Mouse (Mus musculus) lung, embryonic 14.5 days (tissue): ENCODE data around the gene Scamp4. TPM values are rescaled to one million over a fixed set of nuclear protein-coding genes. Genes with fewer than 3 reads are reported as not detected.
A peak's percentile ranks its signal among the peaks of the same experiment; 100 is the strongest.
"Not testable (repeated sequence)": the region's sequence is repeated elsewhere in the genome, so short reads cannot be mapped to it uniquely, and the experiment has no call there.

Experiments used
- ATAC-seq: fragments of 200-750 bp; cut with Nextera tagmentation; 2 replicates; pipeline ENCODE4 v1.8.0; 2017; ENCODE audit warnings: mild to moderate bottlenecking, moderate TSS enrichment, moderate library complexity; ENCODE audit not compliant: insufficient read depth
- DNase-seq: peaks from one replicate; pipeline ENCODE4 v3.0.0-alpha.2; 2015
- H3K27ac ChIP-seq: fragments of 300-500 bp; sonication (generic); 2 replicates; pipeline ENCODE4 v1.5.1; 2014; ENCODE audit warnings: low read depth, mild to moderate bottlenecking, moderate library complexity
- H3K27me3 ChIP-seq: fragments of 300-500 bp; sonication (generic); 2 replicates; pipeline ENCODE4 v1.6.1; 2014; ENCODE audit warnings: low read length, control low read depth; ENCODE audit not compliant: insufficient read depth
- H3K36me3 ChIP-seq: fragments of 300-500 bp; sonication (generic); 2 replicates; pipeline ENCODE4 v1.6.1; 2014; ENCODE audit warnings: control low read depth; ENCODE audit not compliant: insufficient read depth
- H3K4me1 ChIP-seq: fragments of 300-500 bp; sonication (generic); 2 replicates; pipeline ENCODE4 v1.6.1; 2014; ENCODE audit warnings: antibody characterized with exemption, control low read depth; ENCODE audit not compliant: insufficient read depth
- H3K4me2 ChIP-seq: fragments of 300-500 bp; sonication (generic); 2 replicates; pipeline ENCODE4 v1.6.1; 2014; ENCODE audit warnings: mild to moderate bottlenecking
- H3K4me3 ChIP-seq: fragments of 300-500 bp; sonication (generic); 2 replicates; pipeline ENCODE4 v1.5.1; 2014; ENCODE audit warnings: low read depth, low read length
- H3K9ac ChIP-seq: fragments of 300-500 bp; sonication (generic); 2 replicates; pipeline ENCODE4 v1.6.1; 2014
- H3K9me3 ChIP-seq: fragments of 300-500 bp; sonication (generic); 2 replicates; pipeline ENCODE4 v1.6.1; 2016; ENCODE audit warnings: low read depth, low read length, control low read depth
- CTCF ChIP-seq: IDR thresholded peaks from 2 replicates; pipeline ENCODE4 v1.5.1; 2016; ENCODE audit warnings: antibody characterized with exemption, low read depth
- WGBS: fragments of 180-500 bp; shearing (Covaris S2); extraction: QIAGEN DNeasy Blood & Tissue Kit; methylation state at CpG from one replicate; pipeline ENCODE4 v1.1.7; 2014; 5-methylcytosine and 5-hydroxymethylcytosine counted together
- polyA plus RNA-seq: library from polyadenylated mRNA; unstranded; fragments of >200 nt; fragmentation: Nextera tagmentation; extraction: Ambion mirVana; gene quantifications from 2 replicates; pipeline ENCODE4 v1.2.1, GENCODE M21; 2014

Gene Scamp4
- polyA plus RNA-seq, 1 experiment from 2014 or later = 92.8 TPM

GRCm38 (mm10) chr10:80625764-80626163 is 23.1 kb downstream of the Scamp4 start:
- Histone ChIP-seq H3K9ac (no peak overlapping the region), H3K27ac (no peak overlapping the region), H3K4me2 (no peak overlapping the region), H3K4me1 (peaks cover 9% of the 10 kb centered on the region), H3K4me3 (no peak overlapping the region), H3K36me3 (peaks cover 12% of the 10 kb centered on the region; the same call in 1 of the 2 replicates), H3K27me3 (no peaks in the 10 kb centered on the region), H3K9me3 (no peaks in the 10 kb centered on the region)
- DNase-seq = no peak
- 93% methylated on average over 4 of the region's 4 CpGs for WGBS
- ATAC-seq = no peak
- no peak for TF ChIP-seq CTCF

GRCm38 (mm10) chr10:80627685-80628084 is 25.0 kb downstream of the Scamp4 start:
- Histone ChIP-seq H3K4me2 (no peak overlapping the region), H3K27ac (no peak overlapping the region), H3K36me3 (peaks cover 18% of the 10 kb centered on the region; the same call in 1 of the 2 replicates), H3K9me3 (no peaks in the 10 kb centered on the region), H3K27me3 (no peaks in the 10 kb centered on the region), H3K4me1 (peaks cover 3% of the 10 kb centered on the region), H3K4me3 (no peak overlapping the region), H3K9ac (peak overlapping the region; percentile 3; the same call in 1 of the 2 replicates)
- no peak for TF ChIP-seq CTCF
- 36% methylated on average over 2 of the region's 2 CpGs for WGBS
- DNase-seq (no peak), ATAC-seq (peak; percentile 32)

GRCm38 (mm10) chr10:80628925-80629324 is 26.3 kb downstream of the Scamp4 start:
- Histone ChIP-seq H3K27me3 (no peaks in the 10 kb centered on the region), H3K9ac (no peak overlapping the region), H3K9me3 (no peaks in the 10 kb centered on the region), H3K4me1 (peaks cover 3% of the 10 kb centered on the region), H3K4me2 (no peak overlapping the region), H3K4me3 (no peak overlapping the region), H3K36me3 (peaks cover 22% of the 10 kb centered on the region; the same call in 1 of the 2 replicates), H3K27ac (no peak overlapping the region)
- TF ChIP-seq CTCF = no peak
- DNase-seq = no peak
- WGBS = 86% methylated on average over 9 of the region's 9 CpGs
- ATAC-seq = no peak

DNA sequence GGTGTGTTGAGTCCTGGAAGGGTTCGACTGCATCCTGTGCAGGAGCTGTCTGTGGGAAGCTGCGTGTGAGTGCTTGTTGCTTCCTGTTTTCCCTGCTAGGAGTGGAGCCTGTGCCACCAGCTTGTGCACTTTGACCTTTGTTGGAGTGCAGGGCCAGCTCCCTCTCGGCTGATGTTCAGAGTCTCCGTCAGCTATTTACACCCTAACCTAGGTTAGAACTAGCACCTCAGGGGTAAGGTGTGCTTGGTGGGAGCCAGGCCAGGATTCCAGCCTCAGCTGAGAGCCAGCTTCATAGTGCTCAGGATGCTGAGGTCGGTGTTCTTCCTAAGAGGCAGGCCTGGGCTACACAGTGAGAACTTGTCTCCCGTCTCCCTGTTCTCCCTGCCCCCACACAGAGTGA is 32.7 kb downstream of the Scamp4 start:
- WGBS = 77% methylated on average over 6 of the region's 6 CpGs
- H3K9ac ChIP-seq = no peak overlapping the region
- no peak overlapping the region for H3K4me2 ChIP-seq
- H3K4me3 ChIP-seq = no peak overlapping the region
- no peak for DNase-seq
- no peaks in the 10 kb centered on the region for H3K4me1 ChIP-seq
- peaks cover 74% of the 10 kb centered on the region for H3K36me3 ChIP-seq
- no peak overlapping the region for H3K27ac ChIP-seq
- ATAC-seq = no peak
- H3K9me3 ChIP-seq = no peaks in the 10 kb centered on the region
- H3K27me3 ChIP-seq = no peaks in the 10 kb centered on the region
- no peak for TF ChIP-seq CTCF

- no peak overlapping the region for H3K4me2 ChIP-seq
- WGBS = 93% methylated on average over 10 of the region's 10 CpGs
These were observed 44.3 kb downstream of the Scamp4 start for GRCm38 (mm10) chr10:80646936-80647335.

GRCm38 (mm10) chr10:80649910-80650309 is 47.2 kb downstream of the Scamp4 start:
- not testable (repeated sequence) for H3K27me3 ChIP-seq, H3K27ac ChIP-seq, H3K4me1 ChIP-seq, H3K9me3 ChIP-seq, H3K9ac ChIP-seq, DNase-seq, H3K4me3 ChIP-seq, H3K4me2 ChIP-seq, ATAC-seq
- 83% methylated on average over 6 of the region's 6 CpGs for WGBS
- H3K36me3 ChIP-seq = peaks cover 46% of the 10 kb centered on the region

More at GRCm38 (mm10) chr10:80646936-80647335, 44.3 kb downstream of the Scamp4 start:
- Histone ChIP-seq H3K27ac (no peak overlapping the region), H3K4me3 (no peak overlapping the region), H3K9me3 (no peaks in the 10 kb centered on the region), H3K36me3 (peaks cover 71% of the 10 kb centered on the region), H3K4me1 (no peaks in the 10 kb centered on the region), H3K27me3 (no peaks in the 10 kb centered on the region), H3K9ac (no peak overlapping the region)
- no peak for DNase-seq
- TF ChIP-seq CTCF = no peak
- no peak for ATAC-seq

GRCm38 (mm10) chr10:80650392-80650791 is 47.7 kb downstream of the Scamp4 start:
- Histone ChIP-seq H3K36me3 (peaks cover 41% of the 10 kb centered on the region), H3K27ac (no peak overlapping the region), H3K4me3 (no peak overlapping the region), H3K4me1 (peaks cover 8% of the 10 kb centered on the region), H3K27me3 (no peaks in the 10 kb centered on the region), H3K4me2 (no peak overlapping the region), H3K9me3 (no peaks in the 10 kb centered on the region), H3K9ac (no peak overlapping the region)
- WGBS = 86% methylated on average over 10 of the region's 10 CpGs
- DNase-seq = no peak
- ATAC-seq = no peak
- no peak for TF ChIP-seq CTCF

DNA sequence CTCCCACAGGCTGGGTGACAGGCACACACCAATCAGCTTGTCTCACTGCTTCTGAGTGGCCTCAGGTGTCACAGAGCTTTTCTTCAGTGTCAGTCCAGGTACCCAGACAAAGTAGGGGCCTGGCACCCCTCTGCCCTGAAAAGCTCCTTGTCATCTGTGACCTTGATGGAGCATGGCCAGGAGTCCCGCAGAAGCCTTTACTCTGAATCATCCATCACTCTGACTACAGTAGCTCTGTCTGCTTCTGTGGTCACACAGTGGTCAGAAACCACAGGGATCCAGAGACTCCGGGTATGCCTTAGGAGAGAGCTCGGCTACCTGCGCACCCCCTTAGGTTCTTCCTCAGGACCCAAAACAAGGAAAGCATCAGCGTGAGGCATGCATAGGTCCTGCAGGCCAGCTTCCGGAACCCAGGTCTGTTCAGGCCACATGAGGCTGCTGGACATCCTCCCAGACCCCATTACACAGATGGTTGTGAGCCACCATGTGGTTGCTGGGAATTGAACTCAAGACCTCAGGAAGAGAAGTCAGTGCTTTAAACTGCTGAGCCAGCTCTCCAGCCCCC is 50.6 kb downstream of the Scamp4 start:
- WGBS = 76% methylated on average over 6 of the region's 6 CpGs
- no peak for TF ChIP-seq CTCF
- Histone ChIP-seq H3K27me3 (no peaks in the 10 kb centered on the region), H3K4me1 (peaks cover 9% of the 10 kb centered on the region), H3K9ac (no peak overlapping the region), H3K36me3 (peaks cover 15% of the 10 kb centered on the region), H3K4me3 (no peak overlapping the region), H3K27ac (no peak overlapping the region), H3K9me3 (no peaks in the 10 kb centered on the region), H3K4me2 (no peak overlapping the region)
- no peak for ATAC-seq
- DNase-seq = no peak
